1 mouse cellular context compared by ENCODE assay signal in genomic region chr1:93823796-93824495, GRCm38 (mm10).
TF ChIP-seq lines count a peak whose summit lies in the region.

No protein-coding gene starts in this region.

TF ChIP-seq in MEL, 35 proteins besides CTCF, POLR2A, EP300 and RAD21 (continued from another document):
- TF ChIP-seq TAL1 (IDR thresholded peaks at IDR 0.05; ENCODE audit: low read length) (no peak), POLR2AphosphoS5 (IDR thresholded peaks at IDR 0.05; ENCODE audit: borderline replicate concordance, low read depth, low read length) (no peak), KAT2A (conservative IDR thresholded peaks at IDR 0.05; ENCODE audit: low read depth, low read length) (no peak), SIN3A (IDR thresholded peaks at IDR 0.05; ENCODE audit: low read length) (no peak), RCOR1 (IDR thresholded peaks at IDR 0.05; ENCODE audit: low read depth, low read length) (no peak), CHD2 (IDR thresholded peaks at IDR 0.05; ENCODE audit: low read length) (no peak), NRF1 (IDR thresholded peaks at IDR 0.05; ENCODE audit: insufficient read depth, low read depth, low read length, poor library complexity, severe bottlenecking) (no peak), GABPA (IDR thresholded peaks at IDR 0.05; ENCODE audit: low read depth, low read length) (no peak), TBP (IDR thresholded peaks at IDR 0.05; ENCODE audit: low read depth, low read length) (no peak), E2F4 (IDR thresholded peaks at IDR 0.05; ENCODE audit: borderline replicate concordance, low read depth, low read length) (no peak), CHD1 (IDR thresholded peaks at IDR 0.05; ENCODE audit: low read depth, low read length) (no peak)
